In genomic region chr13:52275675-52276074, GRCm38 (mm10) we compare ENCODE assay signal across 8 mouse cellular contexts.
DNase-seq lines count a peak whose midpoint lies in the region; ATAC-seq and TF ChIP-seq lines count a peak whose summit lies in the region.

No protein-coding gene starts in this region.

- no peak overlapping the region for H3K9ac ChIP-seq in forebrain, embryonic 11.5 days (ENCODE audit: low read length)
- H3K9ac ChIP-seq in hindbrain, embryonic 15.5 days = no peak overlapping the region
- H3K9ac ChIP-seq in limb, embryonic 14.5 days (ENCODE audit: low read depth, low read length, severe bottlenecking) = no peak overlapping the region

- 0 out of 2 replicates have a peak, but pooled peaks have one; percentile 36 for ATAC-seq in forebrain, embryonic 11.5 days (replicated peaks; ENCODE audit: low FRiP score)
- peak; percentile 61 for ATAC-seq in hindbrain, embryonic 15.5 days (ENCODE audit: low FRiP score, low read depth)
- peak; percentile 57; the same call in 1 of the 2 replicates for ATAC-seq in limb, embryonic 14.5 days (ENCODE audit: low FRiP score, low read depth)
- ATAC-seq in monocyte, adult 5-6 weeks (replicated peaks; ENCODE audit: insufficient number of reproducible peaks, low FRiP score, low TSS enrichment, poor library complexity, severe bottlenecking) = peak; percentile 74

- TF ChIP-seq POLR2A in brain, embryonic 14.5 days (IDR thresholded peaks at IDR 0.05; ENCODE audit: borderline replicate concordance, extremely low read depth, insufficient read depth, insufficient read length, poor library complexity, severe bottlenecking) = no peak
- TF ChIP-seq POLR2A in limb, embryonic 14.5 days (IDR thresholded peaks at IDR 0.05; ENCODE audit: borderline replicate concordance, extremely low read depth, insufficient read depth, insufficient read length) = no peak

- H3K36me3 ChIP-seq in forebrain, embryonic 11.5 days (ENCODE audit: control insufficient read depth, insufficient read depth, low read length) = no peaks in the 10 kb centered on the region
- H3K36me3 ChIP-seq in hindbrain, embryonic 15.5 days = no peaks in the 10 kb centered on the region
- H3K36me3 ChIP-seq in limb, embryonic 14.5 days (ENCODE audit: control insufficient read depth, insufficient read depth, low read length) = no peaks in the 10 kb centered on the region

- no peaks in the 10 kb centered on the region for H3K4me1 ChIP-seq in forebrain, embryonic 11.5 days (replicated peaks; ENCODE audit: control insufficient read depth, insufficient read depth, low read length)
- no peaks in the 10 kb centered on the region for H3K4me1 ChIP-seq in hindbrain, embryonic 15.5 days (replicated peaks)
- H3K4me1 ChIP-seq in limb, embryonic 14.5 days (ENCODE audit: control insufficient read depth, insufficient read depth, low read length) = no peaks in the 10 kb centered on the region

- no peak overlapping the region for H3K4me3 ChIP-seq in layer of hippocampus, adult 2 months
- no peak overlapping the region for H3K4me3 ChIP-seq in forebrain, embryonic 11.5 days (ENCODE audit: low read depth, low read length)
- H3K4me3 ChIP-seq in hindbrain, embryonic 15.5 days = no peak overlapping the region
- no peak overlapping the region for H3K4me3 ChIP-seq in limb, embryonic 14.5 days (replicated peaks; ENCODE audit: low read length)

- 10% methylated on average over 8 of the region's 8 CpGs for WGBS in forebrain, embryonic 11.5 days
- 11% methylated on average over 8 of the region's 8 CpGs for WGBS in hindbrain, embryonic 15.5 days
- WGBS in limb, embryonic 14.5 days = 12% methylated on average over 8 of the region's 8 CpGs

- H3K27ac ChIP-seq in layer of hippocampus, adult 2 months = no peak overlapping the region
- no peak overlapping the region for H3K27ac ChIP-seq in forebrain, embryonic 11.5 days (ENCODE audit: low read depth, low read length)
- H3K27ac ChIP-seq in hindbrain, embryonic 15.5 days (replicated peaks) = no peak overlapping the region
- H3K27ac ChIP-seq in limb, embryonic 14.5 days (replicated peaks; ENCODE audit: low read depth, low read length) = no peak overlapping the region

- DNase-seq in layer of hippocampus, adult 2 months (ENCODE audit: low spot score in 2 of 2) = peak; percentile 52 to 75
- DNase-seq in layer of hippocampus, adult 9-10 months (ENCODE audit: low spot score) = no peak
- DNase-seq in brain, embryonic 14.5 days (ENCODE audit: low read depth) = peak; percentile 86
- peak; percentile 73 for DNase-seq in forebrain, embryonic 11.5 days (ENCODE audit: low spot score)
- peak; percentile 63 for DNase-seq in limb, embryonic 14.5 days (ENCODE audit: low spot score)
- peak; percentile 58 for DNase-seq in testis, postnatal 10 days (ENCODE audit: low spot score)

- peak; percentile 87 for TF ChIP-seq CTCF in layer of hippocampus, adult 2 months (conservative IDR thresholded peaks at IDR 0.05)
- TF ChIP-seq CTCF in brain, embryonic 14.5 days (IDR thresholded peaks at IDR 0.05; ENCODE audit: borderline replicate concordance, extremely low read depth, insufficient read depth, insufficient read length) = peak; percentile 82

- no peaks in the 10 kb centered on the region for H3K9me3 ChIP-seq in forebrain, embryonic 11.5 days (ENCODE audit: control insufficient read depth, low read length)
- no peaks in the 10 kb centered on the region for H3K9me3 ChIP-seq in hindbrain, embryonic 15.5 days
- 0 out of 2 replicates have a peak, but pooled peaks cover 6% of the 10 kb centered on the region for H3K9me3 ChIP-seq in limb, embryonic 14.5 days (ENCODE audit: control insufficient read depth, low read length)

- H3K27me3 ChIP-seq in forebrain, embryonic 11.5 days (ENCODE audit: control insufficient read depth, insufficient read depth, low read length) = no peaks in the 10 kb centered on the region; the same call in 1 of the 2 replicates
- H3K27me3 ChIP-seq in hindbrain, embryonic 15.5 days = 0 out of 2 replicates have a peak, but pooled peaks cover 3% of the 10 kb centered on the region
- no peaks in the 10 kb centered on the region for H3K27me3 ChIP-seq in limb, embryonic 14.5 days (ENCODE audit: control insufficient read depth, insufficient read depth, low read length)

- H3K4me2 ChIP-seq in forebrain, embryonic 11.5 days (ENCODE audit: low read depth, low read length, severe bottlenecking) = peak overlapping the region; percentile 36; the same call in 1 of the 2 replicates
- H3K4me2 ChIP-seq in hindbrain, embryonic 15.5 days = peak overlapping the region; percentile 40
- H3K4me2 ChIP-seq in limb, embryonic 14.5 days (replicated peaks; ENCODE audit: low read depth, low read length, severe bottlenecking) = no peak overlapping the region
